Mouse (Mus musculus): ENCODE measurements around the gene Dglucy. TPM values are rescaled to one million over a fixed set of nuclear protein-coding genes. Genes with fewer than 3 reads are reported as not detected.
"Not testable (repeated sequence)": the region's sequence is repeated elsewhere in the genome, so short reads cannot be mapped to it uniquely, and the experiment has no call there.

Gene Dglucy
- polyA plus RNA-seq, 1 experiment from 2014 or later = 2.6 TPM

DNA sequence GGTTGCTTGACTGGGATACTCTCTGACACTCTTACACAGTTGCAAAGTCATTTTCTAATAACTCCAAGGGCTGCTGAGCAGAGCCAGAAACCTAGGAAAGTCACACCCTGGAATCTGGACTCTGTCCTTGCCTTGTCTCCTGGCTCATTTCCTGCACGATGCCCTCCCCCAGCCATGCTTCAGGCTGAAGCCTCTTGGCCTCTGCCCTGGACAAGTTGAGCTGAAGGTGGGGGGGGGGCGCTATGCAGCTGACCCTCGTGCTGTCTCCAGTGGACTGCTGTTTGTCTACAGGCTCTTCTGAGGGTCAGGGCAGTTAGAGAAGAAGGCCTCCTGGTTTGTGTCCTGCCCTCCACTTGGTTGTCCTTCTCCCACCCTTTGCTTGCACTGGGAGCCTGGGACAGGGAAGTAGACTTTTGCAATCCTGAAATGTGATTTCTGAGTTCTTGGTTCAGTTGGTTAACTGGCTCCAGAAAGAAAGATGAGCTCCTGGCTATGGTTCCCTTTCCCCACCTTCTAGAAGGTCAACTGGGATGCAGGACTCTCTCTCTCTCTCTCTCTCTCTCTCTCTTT lies 11.2 kb downstream of the Dglucy start:
- Histone ChIP-seq H3K4me1 (ENCODE audit: control insufficient read depth, insufficient read depth, low read length) (no peaks in the 10 kb centered on the region), H3K9me3 (ENCODE audit: control insufficient read depth, low read depth, low read length) (no peaks in the 10 kb centered on the region), H3K9ac (replicated peaks; ENCODE audit: low read depth, low read length) (no peak overlapping the region), H3K27me3 (ENCODE audit: control insufficient read depth, insufficient read depth, low read length) (no peaks in the 10 kb centered on the region), H3K36me3 (ENCODE audit: control insufficient read depth, insufficient read depth, low read length) (no peaks in the 10 kb centered on the region), H3K4me2 (replicated peaks; ENCODE audit: low read depth, low read length) (no peak overlapping the region), H3K27ac (ENCODE audit: low read length) (no peak overlapping the region), H3K4me3 (ENCODE audit: low read depth, low read length) (no peak overlapping the region)
- ATAC-seq (ENCODE audit: insufficient number of reproducible peaks, insufficient read depth, low FRiP score, low read depth) = no peak
- 27% methylated on average over 3 of the region's 3 CpGs for WGBS

DNA sequence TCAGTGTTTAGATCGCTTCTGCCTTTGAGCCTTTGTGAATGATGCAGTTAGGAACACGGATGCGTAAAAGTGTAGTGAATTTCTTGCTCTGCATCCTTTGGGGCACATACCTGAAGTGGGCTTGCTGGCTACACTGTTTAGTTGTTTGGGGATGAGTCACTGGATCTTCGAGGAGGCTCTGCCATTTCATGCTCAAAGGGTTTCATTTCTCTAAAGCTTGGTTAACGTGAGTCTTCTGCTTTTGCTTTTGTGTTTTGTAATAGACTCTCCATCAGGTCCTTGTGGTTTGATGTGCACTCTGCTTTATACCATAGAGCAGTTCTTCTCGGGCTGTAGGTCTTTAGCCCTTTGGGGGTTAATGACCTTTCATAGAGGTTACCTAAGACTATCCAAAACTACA lies 12.6 kb downstream of the Dglucy start:
- Histone ChIP-seq H3K36me3 (ENCODE audit: control insufficient read depth, insufficient read depth, low read length) (no peaks in the 10 kb centered on the region), H3K4me1 (ENCODE audit: control insufficient read depth, insufficient read depth, low read length) (no peaks in the 10 kb centered on the region), H3K9ac (replicated peaks; ENCODE audit: low read depth, low read length) (no peak overlapping the region), H3K27me3 (ENCODE audit: control insufficient read depth, insufficient read depth, low read length) (no peaks in the 10 kb centered on the region), H3K4me3 (ENCODE audit: low read depth, low read length) (no peak overlapping the region), H3K27ac (ENCODE audit: low read length) (no peak overlapping the region), H3K9me3 (ENCODE audit: control insufficient read depth, low read depth, low read length) (no peaks in the 10 kb centered on the region), H3K4me2 (replicated peaks; ENCODE audit: low read depth, low read length) (no peak overlapping the region)
- 84% methylated on average over 6 of the region's 6 CpGs for WGBS
- ATAC-seq (ENCODE audit: insufficient number of reproducible peaks, insufficient read depth, low FRiP score, low read depth) = no peak

DNA sequence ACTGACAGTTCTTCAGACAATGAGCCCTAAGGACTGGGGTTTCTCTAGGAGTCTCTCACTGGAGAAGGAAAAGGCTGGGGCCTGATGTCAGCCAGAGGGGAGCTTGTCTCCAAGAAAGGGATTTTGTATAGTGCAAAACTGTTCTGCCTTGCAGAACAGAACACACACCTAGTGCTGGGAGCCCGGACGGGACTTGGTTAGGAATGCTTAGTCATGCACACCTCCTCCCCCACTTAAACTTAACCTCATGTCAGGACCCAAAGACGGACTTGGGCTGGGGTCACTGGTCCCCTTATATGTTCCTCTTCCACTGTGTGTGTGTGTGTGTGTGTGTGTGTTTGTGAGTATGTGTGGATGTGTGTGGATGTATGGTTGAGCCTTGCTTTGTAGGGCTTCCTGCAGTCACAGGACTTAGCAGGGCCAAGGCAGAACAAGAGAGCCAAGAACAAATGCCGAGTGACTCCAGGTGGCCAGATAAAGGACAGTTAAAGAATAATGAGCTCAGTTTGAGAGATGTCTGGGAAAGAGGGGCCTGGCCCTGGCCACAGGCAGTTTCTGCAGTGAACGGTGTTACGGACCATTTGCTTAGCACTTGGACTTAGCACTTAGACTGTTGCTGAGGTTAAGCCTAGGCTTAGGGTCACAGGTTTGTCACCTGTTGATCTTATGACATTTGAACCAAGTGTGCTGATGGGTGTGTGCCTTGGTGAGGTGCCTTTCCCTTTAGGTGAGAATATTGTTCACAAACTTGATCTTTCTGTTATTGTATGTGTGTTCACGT lies 15.8 kb downstream of the Dglucy start:
- H3K4me3 ChIP-seq (ENCODE audit: low read depth, low read length) = no peak overlapping the region
- H3K9ac ChIP-seq (replicated peaks; ENCODE audit: low read depth, low read length) = no peak overlapping the region
- H3K9me3 ChIP-seq (ENCODE audit: control insufficient read depth, low read depth, low read length) = no peaks in the 10 kb centered on the region
- ATAC-seq (ENCODE audit: insufficient number of reproducible peaks, insufficient read depth, low FRiP score, low read depth) = no peak
- H3K27ac ChIP-seq (ENCODE audit: low read length) = no peak overlapping the region
- 61% methylated on average over 7 of the region's 7 CpGs for WGBS
- H3K4me2 ChIP-seq (replicated peaks; ENCODE audit: low read depth, low read length) = no peak overlapping the region
- no peaks in the 10 kb centered on the region for H3K27me3 ChIP-seq (ENCODE audit: control insufficient read depth, insufficient read depth, low read length)
- H3K4me1 ChIP-seq (ENCODE audit: control insufficient read depth, insufficient read depth, low read length) = no peaks in the 10 kb centered on the region
- H3K36me3 ChIP-seq (ENCODE audit: control insufficient read depth, insufficient read depth, low read length) = no peaks in the 10 kb centered on the region

DNA sequence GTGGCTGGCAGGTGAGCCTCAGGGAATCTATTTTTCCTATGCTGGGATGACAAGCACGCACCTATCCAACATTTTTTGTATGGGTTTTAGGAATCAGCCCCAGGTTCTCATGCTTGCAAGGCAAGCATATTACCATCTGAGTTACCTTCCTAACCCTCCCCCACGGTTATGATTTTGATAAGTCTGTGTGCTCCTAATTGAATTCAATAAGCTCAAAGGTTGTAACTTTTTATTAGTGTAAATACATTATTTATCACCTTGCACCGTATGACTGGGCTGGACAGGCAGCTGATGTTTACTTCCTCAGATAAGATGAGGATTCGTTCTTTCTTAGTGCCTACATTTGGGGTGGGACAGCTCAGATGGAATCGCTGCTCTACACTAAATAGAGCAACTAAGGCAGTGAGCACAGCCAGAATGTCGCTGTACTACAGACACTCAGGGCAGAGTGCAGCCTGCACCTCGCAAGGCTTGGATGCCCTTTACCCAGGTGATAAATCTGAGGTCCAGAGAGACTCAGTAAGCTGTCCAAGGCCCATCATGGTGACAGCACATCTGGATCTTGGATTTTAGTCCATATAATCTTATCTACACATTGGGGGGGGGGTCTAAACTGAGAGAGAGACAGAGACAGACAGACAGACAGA lies 16.7 kb downstream of the Dglucy start:
- Histone ChIP-seq H3K4me1 (ENCODE audit: control insufficient read depth, insufficient read depth, low read length) (no peaks in the 10 kb centered on the region), H3K4me2 (replicated peaks; ENCODE audit: low read depth, low read length) (no peak overlapping the region), H3K27ac (ENCODE audit: low read length) (no peak overlapping the region), H3K9ac (replicated peaks; ENCODE audit: low read depth, low read length) (no peak overlapping the region), H3K9me3 (ENCODE audit: control insufficient read depth, low read depth, low read length) (no peaks in the 10 kb centered on the region), H3K4me3 (ENCODE audit: low read depth, low read length) (no peak overlapping the region), H3K27me3 (ENCODE audit: control insufficient read depth, insufficient read depth, low read length) (no peaks in the 10 kb centered on the region), H3K36me3 (ENCODE audit: control insufficient read depth, insufficient read depth, low read length) (no peaks in the 10 kb centered on the region)
- ATAC-seq (ENCODE audit: insufficient number of reproducible peaks, insufficient read depth, low FRiP score, low read depth) = no peak
- 57% methylated on average over 7 of the region's 7 CpGs for WGBS

DNA sequence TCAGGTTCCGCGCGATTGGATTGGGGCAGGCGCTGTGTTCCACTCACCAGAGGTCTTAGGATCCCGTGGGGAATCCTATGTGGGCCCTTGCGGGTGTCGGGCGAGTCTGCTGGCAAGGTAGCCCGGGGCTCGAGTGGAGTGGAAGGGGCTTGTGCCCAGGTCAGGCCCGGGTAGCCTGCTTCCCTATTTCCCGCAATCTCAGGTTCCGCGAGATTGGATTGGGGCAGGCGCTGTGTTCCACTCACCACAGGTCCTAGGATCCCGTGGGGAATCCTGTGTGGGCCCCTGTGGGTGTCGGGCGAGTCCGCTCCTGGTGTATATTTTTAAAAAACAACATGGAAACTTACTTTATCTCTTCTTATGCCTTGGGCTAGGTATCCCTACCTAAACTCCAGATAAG lies 24.5 kb downstream of the Dglucy start:
- not testable (repeated sequence) for H3K9ac ChIP-seq (replicated peaks; ENCODE audit: low read depth, low read length); H3K9me3 ChIP-seq (ENCODE audit: control insufficient read depth, low read depth, low read length); ATAC-seq (ENCODE audit: insufficient number of reproducible peaks, insufficient read depth, low FRiP score, low read depth); H3K4me2 ChIP-seq (replicated peaks; ENCODE audit: low read depth, low read length); H3K4me3 ChIP-seq (ENCODE audit: low read depth, low read length); H3K27ac ChIP-seq (ENCODE audit: low read length); H3K36me3 ChIP-seq (ENCODE audit: control insufficient read depth, insufficient read depth, low read length); H3K27me3 ChIP-seq (ENCODE audit: control insufficient read depth, insufficient read depth, low read length); H3K4me1 ChIP-seq (ENCODE audit: control insufficient read depth, insufficient read depth, low read length)
- 90% methylated on average over 19 of the region's 19 CpGs for WGBS

DNA sequence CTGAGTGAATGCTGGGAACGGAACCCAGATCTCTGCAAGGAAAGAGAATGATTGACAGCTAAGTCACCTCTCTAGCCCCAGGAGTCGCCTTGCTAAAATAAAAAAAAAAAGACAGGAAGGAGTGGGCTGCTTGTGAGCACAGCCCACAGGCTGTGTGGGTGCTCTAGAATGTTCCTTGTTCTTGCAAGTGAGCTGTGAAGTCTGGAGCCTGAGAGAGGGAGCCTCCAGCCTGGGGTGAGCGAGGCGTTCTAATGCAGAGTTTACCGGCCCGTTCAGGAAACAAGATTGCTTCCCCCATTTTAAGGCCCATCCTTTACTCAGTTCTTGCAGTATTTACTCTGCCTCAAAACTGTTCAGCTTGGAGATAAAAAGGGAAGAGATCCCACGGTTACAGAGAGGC lies 28.4 kb downstream of the Dglucy start:
- Histone ChIP-seq H3K9ac (replicated peaks; ENCODE audit: low read depth, low read length) (no peak overlapping the region), H3K4me2 (replicated peaks; ENCODE audit: low read depth, low read length) (no peak overlapping the region), H3K27me3 (ENCODE audit: control insufficient read depth, insufficient read depth, low read length) (no peaks in the 10 kb centered on the region), H3K9me3 (ENCODE audit: control insufficient read depth, low read depth, low read length) (no peaks in the 10 kb centered on the region), H3K27ac (ENCODE audit: low read length) (no peak overlapping the region), H3K4me1 (ENCODE audit: control insufficient read depth, insufficient read depth, low read length) (no peaks in the 10 kb centered on the region), H3K4me3 (ENCODE audit: low read depth, low read length) (no peak overlapping the region), H3K36me3 (ENCODE audit: control insufficient read depth, insufficient read depth, low read length) (no peaks in the 10 kb centered on the region)
- ATAC-seq (ENCODE audit: insufficient number of reproducible peaks, insufficient read depth, low FRiP score, low read depth) = no peak
- WGBS = 75% methylated on average over 7 of the region's 7 CpGs

DNA sequence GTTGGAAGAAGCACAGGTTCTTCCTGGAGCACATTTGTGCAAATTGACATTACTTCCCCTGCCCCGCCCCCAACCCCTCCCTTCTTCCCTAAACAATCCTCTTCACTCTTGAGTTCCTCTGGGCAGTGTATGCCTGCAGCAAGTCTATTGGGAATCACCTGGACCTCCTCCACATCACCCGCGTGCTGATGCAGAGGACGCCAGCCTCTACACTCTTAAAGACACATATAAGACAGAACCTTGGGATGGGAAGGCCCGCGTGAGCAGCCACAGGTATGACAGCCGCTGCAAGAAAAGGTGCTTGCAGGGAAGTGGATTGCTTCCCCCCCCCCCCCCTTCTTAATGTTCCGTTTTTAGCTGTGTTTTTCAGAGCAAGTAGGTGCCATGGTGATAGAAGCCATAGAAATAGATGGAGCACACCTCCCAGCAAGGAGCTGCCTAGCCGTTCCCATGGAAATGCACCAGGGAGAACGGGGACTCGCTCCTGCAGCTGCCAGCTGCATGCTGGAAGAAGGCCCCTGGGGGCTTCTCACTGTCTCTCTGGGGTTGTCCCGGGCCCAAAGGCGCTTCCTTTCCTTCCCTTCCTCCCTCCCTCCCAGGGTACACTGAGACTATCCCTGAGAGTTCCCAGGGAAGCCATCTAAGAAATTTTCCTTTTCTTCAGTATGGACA lies 29.9 kb downstream of the Dglucy start:
- Histone ChIP-seq H3K4me2 (replicated peaks; ENCODE audit: low read depth, low read length) (no peak overlapping the region), H3K4me3 (ENCODE audit: low read depth, low read length) (no peak overlapping the region), H3K9ac (replicated peaks; ENCODE audit: low read depth, low read length) (no peak overlapping the region), H3K9me3 (ENCODE audit: control insufficient read depth, low read depth, low read length) (no peaks in the 10 kb centered on the region), H3K27ac (ENCODE audit: low read length) (no peak overlapping the region), H3K36me3 (ENCODE audit: control insufficient read depth, insufficient read depth, low read length) (no peaks in the 10 kb centered on the region), H3K27me3 (ENCODE audit: control insufficient read depth, insufficient read depth, low read length) (no peaks in the 10 kb centered on the region), H3K4me1 (ENCODE audit: control insufficient read depth, insufficient read depth, low read length) (no peaks in the 10 kb centered on the region)
- WGBS = 54% methylated on average over 13 of the region's 13 CpGs
- ATAC-seq (ENCODE audit: insufficient number of reproducible peaks, insufficient read depth, low FRiP score, low read depth) = no peak

DNA sequence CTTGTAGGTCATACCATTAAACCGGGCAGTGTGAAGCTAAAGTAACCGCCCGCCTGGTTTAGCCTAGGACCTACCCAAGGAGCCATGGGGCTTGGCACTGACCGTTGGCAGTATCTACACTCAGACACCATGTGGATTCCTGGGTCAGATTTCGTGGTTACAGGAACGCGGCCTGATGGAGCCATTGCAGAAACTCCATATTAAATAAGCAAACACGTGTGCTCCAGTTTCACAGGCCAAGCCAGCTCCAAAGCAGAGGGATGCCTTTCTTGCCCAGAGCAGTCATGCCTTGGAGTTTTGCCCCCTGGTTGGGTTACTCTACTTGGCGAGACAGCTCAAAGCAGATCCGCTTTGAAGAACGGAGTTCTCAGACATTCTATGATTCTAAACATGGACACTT lies 31.7 kb downstream of the Dglucy start:
- Histone ChIP-seq H3K36me3 (ENCODE audit: control insufficient read depth, insufficient read depth, low read length) (no peaks in the 10 kb centered on the region), H3K4me3 (ENCODE audit: low read depth, low read length) (no peak overlapping the region), H3K4me1 (ENCODE audit: control insufficient read depth, insufficient read depth, low read length) (no peaks in the 10 kb centered on the region), H3K27ac (ENCODE audit: low read length) (no peak overlapping the region), H3K27me3 (ENCODE audit: control insufficient read depth, insufficient read depth, low read length) (no peaks in the 10 kb centered on the region), H3K4me2 (replicated peaks; ENCODE audit: low read depth, low read length) (no peak overlapping the region), H3K9ac (replicated peaks; ENCODE audit: low read depth, low read length) (no peak overlapping the region), H3K9me3 (ENCODE audit: control insufficient read depth, low read depth, low read length) (no peaks in the 10 kb centered on the region)
- no peak for ATAC-seq (ENCODE audit: insufficient number of reproducible peaks, insufficient read depth, low FRiP score, low read depth)
- WGBS = 91% methylated on average over 11 of the region's 11 CpGs
